Mouse (Mus musculus): ENCODE measurements around the gene Hist1h2bj. TPM values are rescaled to one million over a fixed set of nuclear protein-coding genes. Genes with fewer than 3 reads are reported as not detected.
"Not testable (repeated sequence)": the region's sequence is repeated elsewhere in the genome, so short reads cannot be mapped to it uniquely, and the experiment has no call there.

The Hist1h2bj gene
- polyA plus RNA-seq, 1 experiment from 2014 or later = 2.6 TPM

DNA sequence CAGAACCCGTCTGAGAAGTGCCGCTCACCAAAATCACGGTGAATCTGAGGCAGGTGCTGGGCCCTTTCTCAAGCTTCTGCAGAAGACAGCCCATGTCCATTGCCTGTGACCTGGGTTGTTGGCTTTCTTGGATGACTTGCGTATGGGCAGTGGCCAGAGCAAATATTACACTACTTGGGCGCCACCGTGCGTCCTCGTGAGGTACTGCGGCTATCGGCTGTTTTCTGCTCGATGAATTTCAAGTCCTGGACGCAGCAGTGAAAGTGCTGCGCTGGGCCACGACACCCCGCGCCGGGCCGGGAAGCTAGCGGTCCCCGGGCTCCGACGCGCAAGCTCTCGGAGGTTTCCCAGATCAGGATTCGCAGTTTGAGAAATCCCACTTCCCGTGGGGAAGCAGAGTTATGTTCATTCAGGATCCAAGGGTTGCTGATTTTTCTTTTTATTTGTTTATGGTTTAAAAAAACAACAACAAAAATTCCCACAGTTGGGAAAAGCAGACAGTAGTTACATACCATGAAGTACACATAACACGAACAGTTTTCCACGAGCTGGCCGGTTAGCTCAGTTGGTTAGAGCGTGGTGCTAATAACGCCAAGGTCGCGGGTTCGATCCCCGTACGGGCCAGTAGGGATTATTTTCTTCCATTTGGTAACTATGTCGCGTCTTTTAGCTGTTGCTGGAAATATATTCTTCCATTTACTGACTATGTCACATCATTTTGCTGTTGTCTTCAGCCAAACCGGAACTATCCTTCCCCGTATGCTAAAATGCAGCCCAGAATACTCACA is 14.1 kb upstream of the Hist1h2bj start:
- Histone ChIP-seq H3K4me2 (ENCODE audit: low read length) (peak overlapping the region; percentile 64), H3K27ac (replicated peaks in 1 of 2; ENCODE audit: control insufficient read depth in 1 of 2, insufficient read depth in 1 of 2, low read depth in 2 of 2, low read length in 2 of 2) (peak overlapping the region; percentile 76 to 88), H3K4me3 (ENCODE audit: control insufficient read depth in 1 of 2, insufficient read depth in 1 of 2, low read depth in 1 of 2, low read length in 2 of 2) (peak overlapping the region; percentile 48 to 78), H3K36me3 (ENCODE audit: control insufficient read depth, insufficient read depth, low read length) (no peaks in the 10 kb centered on the region), H3K4me1 (ENCODE audit: control insufficient read depth in 2 of 2, insufficient read depth in 2 of 2, low read length in 2 of 2) (peaks cover 0 to 8% of the 10 kb centered on the region in 2 experiments; a peak in 2 of 4 replicates), H3K27me3 (ENCODE audit: control insufficient read depth, insufficient read depth, low read length) (no peaks in the 10 kb centered on the region), H3K9ac (ENCODE audit: low read length) (peak overlapping the region; percentile 72), H3K9me3 (ENCODE audit: control insufficient read depth, low read length) (no peaks in the 10 kb centered on the region)
- peak; percentile 75 for ATAC-seq (ENCODE audit: insufficient number of reproducible peaks, insufficient read depth, low FRiP score, low read depth)
- 1% methylated on average over 40 of the region's 40 CpGs for WGBS

DNA sequence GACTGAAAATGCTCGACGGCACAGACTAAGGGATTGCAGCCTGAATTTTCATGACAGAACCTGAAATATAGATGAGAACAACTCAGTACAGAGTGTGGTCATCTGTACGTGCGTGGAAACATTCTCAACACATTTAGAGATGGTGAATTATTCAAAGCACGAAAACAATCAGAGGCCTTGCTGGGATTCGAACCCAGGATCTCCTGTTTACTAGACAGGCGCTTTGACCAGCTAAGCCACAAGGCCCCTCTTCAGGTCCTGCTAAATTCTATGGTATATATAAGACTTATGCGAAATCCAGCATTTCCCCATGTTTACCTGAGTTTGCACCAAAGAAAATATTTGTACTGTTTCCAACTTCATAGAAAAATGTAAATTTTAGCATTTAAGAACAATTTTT is 13.1 kb upstream of the Hist1h2bj start:
- Histone ChIP-seq H3K36me3 (ENCODE audit: control insufficient read depth, insufficient read depth, low read length) (no peaks in the 10 kb centered on the region), H3K4me2 (ENCODE audit: low read length) (no peak overlapping the region), H3K27me3 (ENCODE audit: control insufficient read depth, insufficient read depth, low read length) (no peaks in the 10 kb centered on the region), H3K9me3 (ENCODE audit: control insufficient read depth, low read length) (no peaks in the 10 kb centered on the region), H3K4me3 (ENCODE audit: control insufficient read depth in 1 of 2, insufficient read depth in 1 of 2, low read depth in 1 of 2, low read length in 2 of 2) (no peak overlapping the region), H3K9ac (ENCODE audit: low read length) (no peak overlapping the region), H3K4me1 (ENCODE audit: control insufficient read depth in 2 of 2, insufficient read depth in 2 of 2, low read length in 2 of 2) (peaks cover 0 to 15% of the 10 kb centered on the region in 2 experiments; a peak in 3 of 4 replicates), H3K27ac (replicated peaks in 1 of 2; ENCODE audit: control insufficient read depth in 1 of 2, insufficient read depth in 1 of 2, low read depth in 2 of 2, low read length in 2 of 2) (no peak overlapping the region)
- ATAC-seq (ENCODE audit: insufficient number of reproducible peaks, insufficient read depth, low FRiP score, low read depth) = no peak
- WGBS = 34% methylated on average over 8 of the region's 8 CpGs

DNA sequence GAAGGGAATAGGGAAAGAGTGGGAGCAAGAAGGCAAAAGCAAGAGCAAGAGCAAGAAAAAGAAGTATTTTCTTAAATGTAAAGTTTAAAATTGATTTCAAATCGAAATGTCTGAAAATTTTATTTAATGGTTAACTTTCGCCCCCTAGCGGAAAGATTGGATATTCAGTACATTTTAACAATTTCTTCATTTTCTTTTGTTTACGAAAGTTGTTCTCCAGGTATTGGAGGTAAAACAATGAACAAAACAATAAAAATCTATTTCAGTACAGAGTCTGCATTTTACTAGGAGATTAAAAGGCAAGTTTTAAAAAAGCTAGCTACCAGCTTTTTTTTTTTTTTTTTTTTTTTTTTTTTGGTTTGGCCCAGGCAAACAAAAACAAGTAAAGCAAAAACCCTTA is 12.5 kb upstream of the Hist1h2bj start:
- Histone ChIP-seq H3K4me2 (ENCODE audit: low read length) (no peak overlapping the region), H3K9me3 (ENCODE audit: control insufficient read depth, low read length) (no peaks in the 10 kb centered on the region), H3K27me3 (ENCODE audit: control insufficient read depth, insufficient read depth, low read length) (no peaks in the 10 kb centered on the region), H3K4me1 (ENCODE audit: control insufficient read depth in 2 of 2, insufficient read depth in 2 of 2, low read length in 2 of 2) (peaks cover 0 to 15% of the 10 kb centered on the region in 2 experiments; a peak in 3 of 4 replicates), H3K36me3 (ENCODE audit: control insufficient read depth, insufficient read depth, low read length) (no peaks in the 10 kb centered on the region), H3K4me3 (ENCODE audit: control insufficient read depth in 1 of 2, insufficient read depth in 1 of 2, low read depth in 1 of 2, low read length in 2 of 2) (no peak overlapping the region), H3K9ac (ENCODE audit: low read length) (no peak overlapping the region), H3K27ac (replicated peaks in 1 of 2; ENCODE audit: control insufficient read depth in 1 of 2, insufficient read depth in 1 of 2, low read depth in 2 of 2, low read length in 2 of 2) (no peak overlapping the region)
- WGBS = 16% methylated on average over 4 of the region's 4 CpGs
- no peak for ATAC-seq (ENCODE audit: insufficient number of reproducible peaks, insufficient read depth, low FRiP score, low read depth)

DNA sequence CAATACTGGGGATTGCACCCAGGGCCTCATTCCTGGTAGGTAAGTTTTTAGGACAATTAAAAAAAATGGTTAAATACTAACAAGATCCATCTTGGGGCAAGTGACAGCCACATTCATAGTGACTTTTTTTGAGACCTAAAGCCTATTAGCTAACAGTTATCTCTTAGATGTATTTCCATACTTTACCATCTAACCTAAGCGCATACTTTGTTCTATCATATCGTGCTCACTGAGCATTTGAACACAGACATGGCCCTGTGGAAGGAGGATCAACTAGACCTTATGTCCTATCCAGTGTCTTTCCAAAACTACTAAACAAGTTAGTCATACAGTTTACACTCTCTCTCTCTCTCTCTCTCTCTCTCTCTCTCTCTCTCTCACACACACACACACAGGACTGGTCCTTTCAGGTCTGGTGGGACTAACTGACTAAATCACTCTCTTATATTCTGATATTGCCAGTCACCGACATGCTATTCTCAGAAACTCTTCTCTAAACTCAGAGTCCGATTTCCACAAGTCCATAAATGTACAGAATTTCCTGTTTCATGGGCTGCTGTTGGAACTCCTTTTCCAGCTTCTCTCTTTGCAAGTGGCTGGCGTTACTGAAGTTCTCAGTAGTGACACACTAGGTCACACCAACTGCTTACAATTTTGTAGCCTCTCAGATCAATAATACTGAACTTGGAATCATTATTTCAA is 9.1 kb upstream of the Hist1h2bj start:
- Histone ChIP-seq H3K27ac (replicated peaks in 1 of 2; ENCODE audit: control insufficient read depth in 1 of 2, insufficient read depth in 1 of 2, low read depth in 2 of 2, low read length in 2 of 2) (no peak overlapping the region), H3K4me1 (ENCODE audit: control insufficient read depth in 2 of 2, insufficient read depth in 2 of 2, low read length in 2 of 2) (peaks cover 2 to 20% of the 10 kb centered on the region in 2 experiments; a peak in 3 of 4 replicates), H3K9ac (ENCODE audit: low read length) (peak overlapping the region; percentile 74; the same call in 1 of the 2 replicates), H3K27me3 (ENCODE audit: control insufficient read depth, insufficient read depth, low read length) (no peaks in the 10 kb centered on the region), H3K36me3 (ENCODE audit: control insufficient read depth, insufficient read depth, low read length) (no peaks in the 10 kb centered on the region), H3K9me3 (ENCODE audit: control insufficient read depth, low read length) (no peaks in the 10 kb centered on the region), H3K4me3 (ENCODE audit: control insufficient read depth in 1 of 2, insufficient read depth in 1 of 2, low read depth in 1 of 2, low read length in 2 of 2) (peak overlapping the region in 1 of 2 experiments; percentile 41; a peak in 1 of 4 replicates), H3K4me2 (ENCODE audit: low read length) (peak overlapping the region; percentile 73)
- ATAC-seq (ENCODE audit: insufficient number of reproducible peaks, insufficient read depth, low FRiP score, low read depth) = no peak
- WGBS = 50% methylated on average over 5 of the region's 5 CpGs

DNA sequence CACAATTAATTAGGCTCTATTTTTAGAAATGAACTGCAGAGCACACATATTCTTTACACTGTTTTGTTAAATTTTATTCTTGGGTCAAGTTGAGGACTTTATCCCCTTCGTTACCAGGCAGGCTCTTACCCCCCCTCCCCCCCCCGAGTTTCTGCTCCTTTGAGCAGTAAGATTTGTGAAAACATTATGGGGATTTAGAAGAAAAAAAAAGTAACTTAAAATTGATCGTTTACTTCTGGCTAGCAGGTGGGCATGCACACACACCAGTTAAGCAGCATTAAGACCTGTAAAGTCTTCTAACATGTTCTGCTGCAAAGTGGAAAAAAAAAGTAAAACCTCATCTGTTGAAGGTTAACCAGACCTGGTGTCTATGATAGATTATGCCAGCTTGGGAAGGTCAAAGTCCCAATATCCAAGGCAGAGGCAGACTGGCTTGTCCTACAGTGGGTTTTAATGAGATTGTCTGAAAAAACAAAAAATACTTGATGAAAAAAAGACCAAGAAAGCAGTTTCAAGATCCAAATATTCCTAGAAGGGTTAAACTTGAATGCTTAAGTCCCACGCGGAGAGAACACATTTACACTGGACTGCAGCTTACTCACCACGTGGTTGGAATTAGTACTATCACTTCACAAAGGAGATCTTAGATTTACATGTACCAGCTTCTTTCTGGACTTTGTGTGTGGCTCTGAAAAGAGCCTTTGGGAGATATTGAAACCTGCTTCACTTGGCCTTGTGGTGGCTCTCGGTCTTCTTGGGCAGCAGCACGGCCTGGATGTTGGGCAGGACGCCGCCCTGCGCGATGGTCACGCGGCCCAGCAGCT is 8.4 kb upstream of the Hist1h2bj start:
- no peaks in the 10 kb centered on the region for H3K27me3 ChIP-seq (ENCODE audit: control insufficient read depth, insufficient read depth, low read length)
- peak overlapping the region; percentile 73 to 84 for H3K27ac ChIP-seq (replicated peaks in 1 of 2; ENCODE audit: control insufficient read depth in 1 of 2, insufficient read depth in 1 of 2, low read depth in 2 of 2, low read length in 2 of 2)
- ATAC-seq (ENCODE audit: insufficient number of reproducible peaks, insufficient read depth, low FRiP score, low read depth) = no peak
- 1% methylated on average over 12 of the region's 14 CpGs for WGBS
- no peaks in the 10 kb centered on the region for H3K9me3 ChIP-seq (ENCODE audit: control insufficient read depth, low read length)
- peak overlapping the region; percentile 74 for H3K9ac ChIP-seq (ENCODE audit: low read length)
- H3K4me2 ChIP-seq (ENCODE audit: low read length) = peak overlapping the region; percentile 73
- no peaks in the 10 kb centered on the region for H3K36me3 ChIP-seq (ENCODE audit: control insufficient read depth, insufficient read depth, low read length)
- peak overlapping the region; percentile 41 to 44 for H3K4me3 ChIP-seq (ENCODE audit: control insufficient read depth in 1 of 2, insufficient read depth in 1 of 2, low read depth in 1 of 2, low read length in 2 of 2)
- peaks cover 2 to 15% of the 10 kb centered on the region in 2 experiments; a peak in 3 of 4 replicates for H3K4me1 ChIP-seq (ENCODE audit: control insufficient read depth in 2 of 2, insufficient read depth in 2 of 2, low read length in 2 of 2)

DNA sequence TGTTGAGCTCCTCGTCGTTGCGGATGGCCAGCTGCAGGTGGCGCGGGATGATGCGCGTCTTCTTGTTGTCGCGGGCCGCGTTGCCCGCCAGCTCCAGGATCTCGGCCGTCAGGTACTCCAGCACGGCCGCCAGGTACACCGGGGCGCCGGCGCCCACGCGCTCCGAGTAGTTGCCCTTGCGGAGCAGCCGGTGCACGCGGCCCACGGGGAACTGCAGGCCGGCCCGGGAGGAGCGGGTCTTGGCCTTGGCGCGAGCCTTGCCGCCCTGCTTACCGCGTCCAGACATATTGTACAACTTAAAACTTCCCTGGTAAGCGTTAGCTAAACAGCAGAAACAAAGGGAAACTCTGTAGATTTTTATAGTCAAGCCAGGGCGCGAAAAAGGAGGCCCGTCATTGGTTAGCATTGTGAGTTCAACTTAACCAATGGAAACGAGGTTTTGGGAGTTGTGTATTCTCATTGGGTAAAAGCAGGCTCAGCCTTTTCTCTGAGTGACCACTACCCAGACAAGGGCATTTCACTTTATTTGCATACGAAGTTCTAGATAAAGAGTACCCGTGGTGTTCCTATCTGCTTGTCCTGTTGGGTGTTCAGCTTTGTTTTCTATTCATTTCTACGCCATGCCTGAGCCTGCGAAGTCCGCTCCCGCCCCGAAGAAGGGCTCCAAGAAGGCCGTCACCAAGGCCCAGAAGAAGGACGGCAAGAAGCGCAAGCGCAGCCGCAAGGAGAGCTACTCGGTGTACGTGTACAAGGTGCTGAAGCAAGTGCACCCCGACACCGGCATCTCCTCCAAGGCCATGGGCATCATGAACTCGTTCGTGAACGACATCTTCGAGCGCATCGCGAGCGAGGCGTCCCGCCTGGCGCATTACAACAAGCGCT is 7.5 kb upstream of the Hist1h2bj start, which contains the start of the genes Hist1h2ah and Hist1h2bk:
Gene Hist1h2ah, minus strand, starts transcription at position 302 of the 882 bp plus-strand sequence.
Gene Hist1h2bk, plus strand, starts transcription at position 604 of the 882 bp plus-strand sequence.
- not testable (repeated sequence) for H3K36me3 ChIP-seq (ENCODE audit: control insufficient read depth, insufficient read depth, low read length); H3K9me3 ChIP-seq (ENCODE audit: control insufficient read depth, low read length); H3K27me3 ChIP-seq (ENCODE audit: control insufficient read depth, insufficient read depth, low read length)
- Histone ChIP-seq H3K9ac (ENCODE audit: low read length) (peak within 1 kb of the TSS; percentile 74), H3K27ac (replicated peaks in 1 of 2; ENCODE audit: control insufficient read depth in 1 of 2, insufficient read depth in 1 of 2, low read depth in 2 of 2, low read length in 2 of 2) (peak within 1 kb of the TSS; percentile 73 to 90), H3K4me3 (ENCODE audit: control insufficient read depth in 1 of 2, insufficient read depth in 1 of 2, low read depth in 1 of 2, low read length in 2 of 2) (peak within 1 kb of the TSS; percentile 41 to 53), H3K4me1 (ENCODE audit: control insufficient read depth in 2 of 2, insufficient read depth in 2 of 2, low read length in 2 of 2) (peaks cover 2 to 22% of the 10 kb centered on the region in 2 experiments; a peak in 3 of 4 replicates), H3K4me2 (ENCODE audit: low read length) (peak within 1 kb of the TSS; percentile 73)
- WGBS = 0% methylated on average over 22 of the region's 69 CpGs
- ATAC-seq (ENCODE audit: insufficient number of reproducible peaks, insufficient read depth, low FRiP score, low read depth) = peak; percentile 93
